Mouse (Mus musculus) spleen, adult 18-20 months (tissue): ENCODE results near the gene Ttc6.

ENCODE experiments used
- DNase-seq, 2 experiments: peaks; one replicate each; pipeline ENCODE4 v3.0.0; 2022; ENCODE audit warnings: mixed read lengths in 2 of 2

Gene Ttc6

GRCm38 (mm10) chr12:57672414-57672813 is 108.5 kb downstream of the Ttc6 start:
- DNase-seq = no peak

DNA sequence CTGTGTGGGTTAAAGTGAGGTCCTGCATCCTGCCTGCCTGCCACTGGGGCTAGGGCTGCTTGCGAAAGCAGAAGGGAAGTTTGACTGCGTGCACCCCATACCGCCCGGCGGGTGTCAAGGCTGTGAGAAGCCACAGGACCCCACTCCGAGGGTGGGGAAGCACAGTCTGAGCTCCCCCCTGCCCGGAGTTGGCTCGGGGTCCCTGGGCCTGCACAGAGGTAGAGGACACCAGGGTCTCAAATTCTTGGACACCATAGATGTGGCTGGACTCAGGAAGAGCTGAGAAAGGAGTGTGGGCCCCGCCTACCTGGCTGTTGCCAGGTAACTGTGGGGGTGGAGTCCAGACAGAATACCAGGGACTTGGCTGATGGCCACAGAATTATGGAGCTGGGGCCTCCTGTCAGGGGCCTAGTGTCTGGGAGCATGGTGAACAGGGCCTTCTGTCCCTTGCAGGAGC is 121.1 kb downstream of the Ttc6 start:
- DNase-seq = no peak

DNA sequence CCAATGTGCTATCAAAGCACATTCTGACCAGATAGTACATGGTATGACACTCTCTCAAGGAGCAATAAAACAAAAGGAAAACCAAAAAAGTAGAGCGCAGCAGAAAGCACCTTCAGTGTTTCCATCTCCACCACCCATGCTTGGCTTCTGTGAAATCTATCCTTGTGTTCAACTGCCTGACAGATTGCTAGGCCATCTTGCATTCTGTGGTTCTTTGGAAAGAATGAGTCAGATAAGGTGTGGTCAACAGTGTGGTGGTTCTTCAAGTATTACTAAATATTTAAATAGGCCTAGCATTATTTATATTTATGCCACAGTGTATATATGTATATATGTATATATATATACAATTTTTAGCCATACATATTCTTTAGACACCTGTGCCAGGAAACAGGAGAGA is 146.1 kb downstream of the Ttc6 start:
- no peak for DNase-seq

GRCm38 (mm10) chr12:57764720-57765119 is 200.8 kb downstream of the Ttc6 start:
- DNase-seq = no peak

DNA sequence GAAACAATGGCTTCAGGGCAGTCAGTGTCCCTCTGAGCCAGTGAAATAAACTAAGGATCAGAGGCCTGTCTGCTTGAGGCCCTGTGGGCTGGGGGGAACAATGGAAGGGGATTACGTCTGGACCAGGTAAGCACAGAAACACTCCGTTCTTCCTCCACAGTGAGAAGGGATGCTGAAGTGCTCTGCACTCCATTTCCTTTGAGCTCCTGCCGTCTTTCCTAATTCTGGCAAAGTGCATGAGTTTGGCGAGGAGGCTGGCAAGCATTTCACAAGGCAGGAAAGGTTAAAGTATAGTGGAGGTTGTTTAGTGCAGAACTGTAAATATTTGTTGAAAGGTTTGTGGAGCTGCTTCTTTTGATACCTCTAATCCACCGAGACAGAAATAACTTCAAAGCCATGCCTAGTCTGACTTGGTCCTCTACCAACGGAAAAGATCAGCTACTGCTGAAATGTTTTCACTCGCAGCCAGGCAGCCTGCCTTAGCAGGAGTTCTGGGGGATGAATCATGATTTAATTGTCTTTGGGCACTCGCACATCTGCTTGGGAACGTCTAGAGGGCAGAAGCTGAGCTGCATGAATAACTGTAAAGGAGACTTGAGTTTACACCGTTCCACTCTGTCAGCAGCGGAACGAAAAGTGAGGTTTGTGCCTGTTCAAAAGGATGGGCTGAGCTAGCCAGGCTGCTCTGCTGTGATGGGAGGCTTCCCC is 212.5 kb downstream of the Ttc6 start:
- DNase-seq = no peak

- no peak for DNase-seq
Measured at GRCm38 (mm10) chr12:57781926-57782325, 218.0 kb downstream of the Ttc6 start.

GRCm38 (mm10) chr12:57787471-57787870 is 223.6 kb downstream of the Ttc6 start:
- no peak for DNase-seq
